18 mouse cellular contexts compared by ENCODE assay signal in the genomic region with DNA sequence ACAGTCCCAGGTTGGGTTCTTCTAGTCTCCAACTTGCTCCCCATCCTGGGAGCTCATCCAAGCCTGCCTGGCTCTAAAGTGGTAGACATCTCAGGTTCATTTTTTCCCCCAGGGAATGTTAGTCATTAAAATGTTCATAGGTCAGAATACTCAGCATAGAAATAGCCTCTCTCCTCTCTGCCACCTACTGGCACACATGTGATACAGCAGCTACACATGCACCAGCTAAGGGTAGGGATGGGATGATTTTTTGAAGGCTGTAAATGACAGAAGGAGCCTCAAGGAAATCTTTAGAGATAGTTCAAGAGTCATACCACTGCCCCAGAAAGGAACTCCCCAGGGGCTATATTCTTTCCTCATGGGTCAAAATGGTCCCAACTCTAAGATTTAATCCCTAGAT.
A peak's percentile ranks its signal among the peaks of the same experiment; 100 is the strongest.
DNase-seq lines count a peak whose midpoint lies in the region; ATAC-seq and TF ChIP-seq lines count a peak whose summit lies in the region.
"Had no signal": no experiment of that assay in that cellular context is flagged by ENCODE, and none has a peak within 500 bp of the region (broad histone marks: within the 10 kb centered on the region; RNA-seq: fewer than 3 reads in every experiment).

No protein-coding gene starts in this region.

- H3K4me3 ChIP-seq in layer of hippocampus, adult 2 months, result no peak overlapping the region
- no peak overlapping the region for H3K4me3 ChIP-seq in MEL (ENCODE audit: control insufficient read depth in 1 of 2, insufficient read depth in 1 of 2, low read depth in 2 of 2, low read length in 2 of 2)
- H3K4me3 ChIP-seq: kidney, embryonic 15.5 days; limb, embryonic 12.5 days had no signal

- peak; percentile 63 for ATAC-seq in megakaryocyte, adult 5-6 weeks (ENCODE audit: poor library complexity, severe bottlenecking)
- ATAC-seq: forebrain, embryonic 14.5 days; hindbrain, postnatal 0 days; midbrain, embryonic 16.5 days had no signal

- no peaks in the 10 kb centered on the region for H3K9me3 ChIP-seq in MEL (replicated peaks; ENCODE audit: insufficient read depth, low read length)
- H3K9me3 ChIP-seq: kidney, embryonic 15.5 days; limb, embryonic 12.5 days had no signal

- no peak overlapping the region for H3K27ac ChIP-seq in layer of hippocampus, adult 2 months
- H3K27ac ChIP-seq in MEL (ENCODE audit: control insufficient read depth, low read depth, low read length), result no peak overlapping the region
- H3K27ac ChIP-seq: hindbrain, postnatal 0 days; kidney, embryonic 15.5 days; limb, embryonic 12.5 days had no signal

- no peak for DNase-seq in layer of hippocampus, adult 2 months (ENCODE audit: low spot score in 2 of 2)
- DNase-seq in layer of hippocampus, postnatal 14 days (ENCODE audit: low spot score in 2 of 2), result no peak
- DNase-seq in A20 (ENCODE audit: low read depth, low spot score), result peak; percentile 19
- peak; percentile 23 for DNase-seq in MEL (ENCODE audit: low read depth, low spot score)
- DNase-seq in gastrocnemius, postnatal 25 days, result no peak
- DNase-seq in ovary, postnatal 14 days (ENCODE audit: low spot score), result no peak
- DNase-seq: adrenal gland, adult 2 months; cerebellum, postnatal 14 days; heart, postnatal 4 days; lung, adult 2 months; right cerebral cortex, postnatal 25 days; thymus, postnatal 36 days had no signal

- TF ChIP-seq POLR2A in MEL (IDR thresholded peaks at IDR 0.05; ENCODE audit: control insufficient read depth in 1 of 2, insufficient read depth in 1 of 2, low read depth in 1 of 2, low read length in 2 of 2, poor library complexity in 1 of 2), result no peak

- H3K36me3 ChIP-seq in MEL (ENCODE audit: control insufficient read depth in 1 of 2, insufficient read depth in 2 of 2, low read length in 2 of 2), result no peaks in the 10 kb centered on the region
- H3K36me3 ChIP-seq: kidney, embryonic 15.5 days; limb, embryonic 12.5 days had no signal

- TF ChIP-seq EP300 in MEL (IDR thresholded peaks at IDR 0.05; ENCODE audit: low read depth in 1 of 2, low read length in 2 of 2), result no peak

- no peaks in the 10 kb centered on the region for H3K79me2 ChIP-seq in MEL (ENCODE audit: control insufficient read depth, insufficient read depth, low read length, poor library complexity)

- H3K9ac ChIP-seq in MEL (ENCODE audit: control insufficient read depth, low read depth, low read length, poor library complexity, severe bottlenecking), result no peak overlapping the region
- H3K9ac ChIP-seq: kidney, embryonic 15.5 days; limb, embryonic 12.5 days had no signal

- H3K27me3 ChIP-seq in MEL (ENCODE audit: control insufficient read depth in 1 of 2, insufficient read depth in 2 of 2, low read length in 2 of 2), result no peaks in the 10 kb centered on the region; a peak in 1 of 4 replicates
- H3K27me3 ChIP-seq: kidney, embryonic 15.5 days; limb, embryonic 12.5 days had no signal

- TF ChIP-seq RAD21 in MEL (IDR thresholded peaks at IDR 0.05; ENCODE audit: low read depth, low read length), result no peak

- peak; percentile 40 for TF ChIP-seq CTCF in layer of hippocampus, adult 2 months (conservative IDR thresholded peaks at IDR 0.05)
- TF ChIP-seq CTCF in MEL (IDR thresholded peaks at IDR 0.05 in 2 of 3, conservative IDR thresholded peaks at IDR 0.05 in 1 of 3; ENCODE audit: control insufficient read depth in 1 of 3, insufficient read depth in 1 of 3, low read depth in 2 of 3, low read length in 3 of 3, poor library complexity in 1 of 3, severe bottlenecking in 1 of 3), result peak in 2 of 3 experiments; percentile 34 to 44; a peak in 3 of 6 replicates

- no peaks in the 10 kb centered on the region for H3K4me1 ChIP-seq in MEL (ENCODE audit: control insufficient read depth in 1 of 2, insufficient read depth in 2 of 2, low read length in 2 of 2)

TF ChIP-seq in MEL, 35 proteins besides CTCF, POLR2A, EP300 and RAD21:
- no peak for TF ChIP-seq POLR2AphosphoS2 (IDR thresholded peaks at IDR 0.05; ENCODE audit: low read length)
TF ChIP-seq in MEL: peak in this region for 0.

Comparison
In these comparisons a context has a peak if more than half of its experiments do, and no peak if none do; other contexts are left out.
1. DNase-seq: peak in A20 (single experiment) and MEL (single experiment); none in layer of hippocampus, adult 2 months (0 of 2), layer of hippocampus, postnatal 14 days (0 of 2), gastrocnemius, postnatal 25 days (single experiment) and ovary, postnatal 14 days (single experiment).